Mouse (Mus musculus): Measurements from ENCODE around the gene Olfr763.
"Not testable (repeated sequence)": the region's sequence is repeated elsewhere in the genome, so short reads cannot be mapped to it uniquely, and the experiment has no call there.

Olfr763 gene

GRCm38 (mm10) chr10:129039796-129040195 is 29.2 kb downstream of the Olfr763 start, which contains the start of gene Olfr764-ps1:
Gene Olfr764-ps1 (minus strand): TSS chr10:129039896.
- DNase-seq (ENCODE audit: low read depth, low spot score) = no peak

- DNase-seq (ENCODE audit: low read depth, low spot score) = not testable (repeated sequence)
Observed at GRCm38 (mm10) chr10:129049898-129050297, 39.3 kb downstream of the Olfr763 start, which contains the start of gene Olfr765. Gene Olfr765 (minus strand): TSS chr10:129049998.
